Mouse (Mus musculus): ENCODE data around the gene Ccdc92b. TPM values are rescaled to one million over a fixed set of nuclear protein-coding genes. Genes with fewer than 3 reads are reported as not detected.

Gene Ccdc92b
- polyA plus RNA-seq, 1 experiment from 2014 or later: 0.38 TPM

GRCm38 (mm10) chr11:74631880-74632789 lies 12.7 kb downstream of the Ccdc92b start:
- H3K9ac ChIP-seq: no peak overlapping the region
- no peaks in the 10 kb centered on the region for H3K4me1 ChIP-seq (ENCODE audit: insufficient read depth)
- H3K27ac ChIP-seq (ENCODE audit: low read depth): no peak overlapping the region
- H3K36me3 ChIP-seq (ENCODE audit: insufficient read depth): no peaks in the 10 kb centered on the region
- H3K27me3 ChIP-seq (ENCODE audit: insufficient read depth, low read length): no peaks in the 10 kb centered on the region
- DNase-seq: no peak
- no peak for ATAC-seq (ENCODE audit: insufficient read depth)
- H3K9me3 ChIP-seq (ENCODE audit: low read depth, low read length): no peaks in the 10 kb centered on the region
- H3K4me3 ChIP-seq (ENCODE audit: low read depth, low read length): no peak overlapping the region
- no peak overlapping the region for H3K4me2 ChIP-seq
- WGBS: 46% methylated on average over 7 of the region's 7 CpGs
- TF ChIP-seq CTCF (IDR thresholded peaks at IDR 0.05; ENCODE audit: low read depth): no peak

- no peaks in the 10 kb centered on the region for H3K27me3 ChIP-seq (ENCODE audit: insufficient read depth, low read length)
- ATAC-seq (ENCODE audit: insufficient read depth) (no peak), DNase-seq (peak; percentile 94)
- peak; percentile 95 for TF ChIP-seq CTCF (IDR thresholded peaks at IDR 0.05; ENCODE audit: low read depth)
- no peaks in the 10 kb centered on the region for H3K36me3 ChIP-seq (ENCODE audit: insufficient read depth)
- 61% methylated on average over 5 of the region's 5 CpGs for WGBS
- H3K27ac ChIP-seq (ENCODE audit: low read depth): no peak overlapping the region
- H3K4me1 ChIP-seq (ENCODE audit: insufficient read depth): peaks cover 9% of the 10 kb centered on the region
- H3K9ac ChIP-seq: no peak overlapping the region
- no peaks in the 10 kb centered on the region for H3K9me3 ChIP-seq (ENCODE audit: low read depth, low read length)
- no peak overlapping the region for H3K4me3 ChIP-seq (ENCODE audit: low read depth, low read length)
- no peak overlapping the region for H3K4me2 ChIP-seq
These were observed 15.3 kb downstream of the Ccdc92b start for GRCm38 (mm10) chr11:74634490-74635275.

- ATAC-seq (ENCODE audit: insufficient read depth): no peak
These were observed 18.1 kb downstream of the Ccdc92b start for GRCm38 (mm10) chr11:74637486-74637885.

GRCm38 (mm10) chr11:74637971-74638790 lies 18.8 kb downstream of the Ccdc92b start:
- peaks cover 9% of the 10 kb centered on the region for H3K4me1 ChIP-seq (ENCODE audit: insufficient read depth)
- DNase-seq: peak; percentile 91
- no peaks in the 10 kb centered on the region for H3K27me3 ChIP-seq (ENCODE audit: insufficient read depth, low read length)
- H3K4me2 ChIP-seq: peak overlapping the region; percentile 82
- TF ChIP-seq CTCF (IDR thresholded peaks at IDR 0.05; ENCODE audit: low read depth): peak; percentile 27; the same call in 1 of the 2 replicates
- H3K36me3 ChIP-seq (ENCODE audit: insufficient read depth): no peaks in the 10 kb centered on the region
- WGBS: under 1% methylated on average over 78 of the region's 86 CpGs
- peak overlapping the region; percentile 73 for H3K4me3 ChIP-seq (ENCODE audit: low read depth, low read length)
- peak overlapping the region; percentile 76 for H3K9ac ChIP-seq
- peak overlapping the region; percentile 88 for H3K27ac ChIP-seq (ENCODE audit: low read depth)
- ATAC-seq (ENCODE audit: insufficient read depth): peak; percentile 96
- no peaks in the 10 kb centered on the region for H3K9me3 ChIP-seq (ENCODE audit: low read depth, low read length)

More at GRCm38 (mm10) chr11:74637486-74637885, 18.1 kb downstream of the Ccdc92b start:
- no peak for DNase-seq
- no peaks in the 10 kb centered on the region for H3K27me3 ChIP-seq (ENCODE audit: insufficient read depth, low read length)
- H3K4me1 ChIP-seq (ENCODE audit: insufficient read depth): peaks cover 9% of the 10 kb centered on the region
- H3K4me2 ChIP-seq: peak overlapping the region; percentile 82
- peak overlapping the region; percentile 73 for H3K4me3 ChIP-seq (ENCODE audit: low read depth, low read length)
- 18% methylated on average over 8 of the region's 8 CpGs for WGBS
- H3K36me3 ChIP-seq (ENCODE audit: insufficient read depth): no peaks in the 10 kb centered on the region
- no peak overlapping the region for H3K27ac ChIP-seq (ENCODE audit: low read depth)
- H3K9ac ChIP-seq: peak overlapping the region; percentile 76; the same call in 1 of the 2 replicates
- no peak for TF ChIP-seq CTCF (IDR thresholded peaks at IDR 0.05; ENCODE audit: low read depth)
- H3K9me3 ChIP-seq (ENCODE audit: low read depth, low read length): no peaks in the 10 kb centered on the region

GRCm38 (mm10) chr11:74638791-74639411 lies 19.5 kb downstream of the Ccdc92b start:
- peak overlapping the region; percentile 88 for H3K27ac ChIP-seq (ENCODE audit: low read depth)
- peak overlapping the region; percentile 73 for H3K4me3 ChIP-seq (ENCODE audit: low read depth, low read length)
- H3K9ac ChIP-seq: peak overlapping the region; percentile 76
- H3K9me3 ChIP-seq (ENCODE audit: low read depth, low read length): no peaks in the 10 kb centered on the region
- ATAC-seq (ENCODE audit: insufficient read depth) (peak; percentile 29), DNase-seq (peak; percentile 22)
- peak overlapping the region; percentile 82 for H3K4me2 ChIP-seq
- no peaks in the 10 kb centered on the region for H3K27me3 ChIP-seq (ENCODE audit: insufficient read depth, low read length)
- TF ChIP-seq CTCF (IDR thresholded peaks at IDR 0.05; ENCODE audit: low read depth): no peak
- WGBS: 6% methylated on average over 9 of the region's 9 CpGs
- no peaks in the 10 kb centered on the region for H3K36me3 ChIP-seq (ENCODE audit: insufficient read depth)
- H3K4me1 ChIP-seq (ENCODE audit: insufficient read depth): peaks cover 9% of the 10 kb centered on the region

- ATAC-seq (ENCODE audit: insufficient read depth) (no peak), DNase-seq (no peak)
- WGBS: 55% methylated on average over 1 of the region's 1 CpGs
- peaks cover 9% of the 10 kb centered on the region for H3K4me1 ChIP-seq (ENCODE audit: insufficient read depth)
- TF ChIP-seq CTCF (IDR thresholded peaks at IDR 0.05; ENCODE audit: low read depth): no peak
- no peak overlapping the region for H3K27ac ChIP-seq (ENCODE audit: low read depth)
- no peak overlapping the region; the same call in 1 of the 2 replicates for H3K4me2 ChIP-seq
- no peaks in the 10 kb centered on the region for H3K9me3 ChIP-seq (ENCODE audit: low read depth, low read length)
- no peak overlapping the region for H3K9ac ChIP-seq
- no peaks in the 10 kb centered on the region for H3K36me3 ChIP-seq (ENCODE audit: insufficient read depth)
- H3K27me3 ChIP-seq (ENCODE audit: insufficient read depth, low read length): no peaks in the 10 kb centered on the region
- no peak overlapping the region for H3K4me3 ChIP-seq (ENCODE audit: low read depth, low read length)
These were observed 20.2 kb downstream of the Ccdc92b start for GRCm38 (mm10) chr11:74639628-74640027.

All from lung, embryonic 14.5 days (tissue).